Mouse (Mus musculus): ENCODE data around the gene Tjp1.

DNA sequence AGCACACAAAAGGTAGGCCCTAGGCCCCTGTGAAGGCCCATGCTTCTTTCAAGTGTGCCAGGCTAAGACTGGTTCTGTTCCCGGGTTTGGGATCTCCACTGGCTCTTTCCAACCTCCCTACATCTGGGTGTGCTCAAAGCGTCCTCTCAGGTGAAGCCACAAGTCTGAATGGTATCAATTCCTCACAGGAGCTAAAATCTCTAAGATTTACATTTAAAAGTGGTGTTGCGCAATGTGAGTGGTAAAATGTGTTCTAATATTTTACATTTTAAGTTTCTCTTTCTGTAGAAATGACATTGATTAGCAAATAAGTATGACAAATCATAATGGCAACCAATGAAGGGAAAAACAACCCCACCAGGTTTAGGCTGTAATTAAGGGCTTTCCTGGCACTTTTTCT, 152.0 kb downstream of the Tjp1 start:
- no peak for TF ChIP-seq POLR2A (IDR thresholded peaks at IDR 0.05; ENCODE audit: low read depth, low read length)
- TF ChIP-seq CTCF (conservative IDR thresholded peaks at IDR 0.05; ENCODE audit: insufficient read depth, insufficient read length, low read depth, low read length): no peak
